Mouse (Mus musculus) thymus, postnatal 25 days (tissue): ENCODE results near the gene Arfgef2.

ENCODE experiments used
- DNase-seq: peaks from one replicate; pipeline ENCODE4 v3.0.0; 2022

The Arfgef2 gene

DNA sequence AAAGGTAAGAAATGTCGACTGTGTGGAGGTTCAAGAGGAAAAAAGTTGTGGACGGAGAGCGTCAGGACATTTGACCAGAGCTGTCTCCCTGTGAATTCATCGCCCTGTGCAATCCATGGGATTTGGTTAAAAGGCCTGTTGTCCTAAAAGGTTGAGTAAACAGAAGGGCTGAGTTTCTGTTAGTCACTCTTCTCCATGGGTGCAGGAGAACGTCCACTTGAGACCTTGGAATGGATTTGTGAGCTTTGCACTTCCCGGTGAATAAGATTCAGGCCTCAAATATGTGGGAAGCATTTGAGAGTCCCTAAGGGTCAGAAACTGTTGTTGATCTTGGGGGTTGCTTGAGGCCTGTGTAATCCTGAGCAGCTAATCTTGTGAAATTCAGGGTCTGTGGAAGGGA lies 1.4 kb downstream of the Arfgef2 start:
- DNase-seq: no peak

DNA sequence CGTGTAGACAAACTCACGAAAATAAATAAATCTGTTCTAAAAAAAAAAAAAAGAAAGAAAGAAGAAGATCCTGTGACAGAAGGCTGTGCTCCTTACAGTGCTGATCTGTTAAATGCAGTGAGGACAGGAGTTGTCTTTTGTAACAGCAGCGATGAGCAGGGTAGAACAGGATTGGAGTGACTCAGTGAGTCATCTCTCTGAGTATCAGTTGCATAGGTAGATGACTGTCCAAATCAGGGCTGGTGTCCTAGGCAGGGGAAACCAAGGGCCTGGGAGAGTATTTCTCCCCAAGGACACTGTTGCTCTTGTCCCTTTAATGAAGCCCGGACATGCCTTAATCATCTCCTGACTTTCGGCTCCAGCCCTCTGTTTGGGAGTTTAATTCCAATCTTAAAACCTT lies 4.1 kb downstream of the Arfgef2 start:
- no peak for DNase-seq

DNA sequence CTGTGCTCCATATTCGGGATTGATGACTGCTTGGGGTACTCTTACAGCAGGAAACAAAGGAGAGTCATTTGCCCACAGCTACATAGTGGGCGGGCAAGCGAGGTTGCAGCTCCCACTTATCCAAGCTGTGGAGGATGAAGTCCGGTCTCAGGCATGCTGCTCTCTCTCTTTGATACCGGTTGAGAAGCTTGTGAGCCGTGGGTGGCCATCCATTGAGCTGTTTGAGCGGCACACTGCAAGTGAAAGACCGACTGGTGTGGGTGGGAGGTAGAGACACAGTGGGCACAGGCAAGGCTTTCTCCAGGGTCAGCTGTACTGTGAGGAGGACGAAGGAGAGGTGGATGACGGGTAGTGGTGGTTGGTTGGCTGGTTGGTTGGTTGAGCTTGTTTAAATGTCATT lies 5.4 kb downstream of the Arfgef2 start:
- no peak for DNase-seq

DNA sequence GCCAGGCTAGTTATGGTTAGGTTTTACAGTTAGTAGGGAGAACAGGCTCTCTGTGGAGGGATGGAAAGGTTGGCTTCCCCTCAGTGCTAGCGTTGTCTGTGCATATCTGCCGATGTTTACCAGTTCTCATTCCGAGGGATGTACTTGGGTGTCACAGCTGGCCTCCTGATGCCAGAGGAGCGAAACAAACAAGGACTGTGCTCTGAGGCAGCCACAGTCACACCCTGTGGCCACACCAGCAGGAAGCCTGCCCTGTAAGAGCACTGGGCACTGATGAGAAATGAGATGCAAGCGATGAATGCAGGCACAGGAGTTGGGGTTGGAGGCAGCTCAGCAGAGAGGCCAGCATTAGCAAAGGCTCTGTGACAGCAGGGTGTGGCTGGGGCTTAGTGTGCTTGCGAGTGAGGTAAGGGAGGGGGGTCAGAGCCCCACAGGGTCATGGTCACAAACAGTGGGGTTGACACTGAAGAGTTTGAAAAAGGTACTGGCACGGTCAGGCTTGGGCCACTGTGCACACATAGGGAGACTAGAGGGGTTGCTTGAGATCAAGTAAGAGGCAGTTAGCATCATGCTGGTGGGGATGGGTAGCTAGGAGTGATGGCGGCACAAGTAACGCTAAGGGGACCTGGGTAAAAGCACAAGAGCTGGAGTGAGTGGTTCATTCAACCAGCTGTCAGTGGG lies 13.2 kb downstream of the Arfgef2 start:
- DNase-seq: no peak

DNA sequence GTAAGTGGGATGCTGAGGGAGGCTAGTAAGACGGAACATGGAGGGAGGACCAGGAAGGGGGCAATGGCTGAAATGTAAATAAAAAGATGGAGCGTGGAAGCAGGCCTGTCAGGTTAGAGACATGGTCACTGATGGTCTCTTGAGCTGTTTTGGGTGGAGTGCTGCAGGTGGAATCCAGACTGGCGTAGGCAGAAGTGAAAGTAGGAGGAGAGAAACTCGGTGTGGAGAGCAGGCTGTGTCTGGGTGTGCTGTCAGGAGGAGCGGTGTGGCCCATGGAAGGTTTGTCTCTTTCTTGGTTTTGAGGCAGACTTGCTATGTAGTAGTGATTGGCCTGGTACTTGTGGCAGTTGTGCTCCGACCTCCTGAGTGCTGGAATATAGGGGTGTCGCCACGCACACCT lies 14.5 kb downstream of the Arfgef2 start:
- no peak for DNase-seq

DNA sequence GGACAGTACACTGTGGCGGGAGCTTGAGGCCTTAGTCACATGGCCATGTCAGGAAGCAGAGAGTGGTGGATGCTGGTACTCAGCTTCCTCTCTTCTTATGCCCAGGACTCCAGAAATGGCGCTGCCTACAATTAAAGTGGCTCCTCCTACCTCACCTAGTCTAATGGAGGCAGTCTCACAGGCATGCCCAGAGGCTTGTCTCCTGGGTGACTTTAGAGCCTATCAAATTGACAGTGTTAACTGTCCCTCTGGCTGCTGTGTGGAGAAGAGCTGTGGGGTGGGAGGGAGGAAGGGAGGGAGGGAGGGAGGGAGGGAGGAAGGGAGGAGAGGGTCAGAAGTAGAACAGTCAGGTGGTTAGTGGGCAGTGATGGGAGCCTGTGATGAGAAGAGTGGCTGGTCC lies 15.5 kb downstream of the Arfgef2 start:
- no peak for DNase-seq

DNA sequence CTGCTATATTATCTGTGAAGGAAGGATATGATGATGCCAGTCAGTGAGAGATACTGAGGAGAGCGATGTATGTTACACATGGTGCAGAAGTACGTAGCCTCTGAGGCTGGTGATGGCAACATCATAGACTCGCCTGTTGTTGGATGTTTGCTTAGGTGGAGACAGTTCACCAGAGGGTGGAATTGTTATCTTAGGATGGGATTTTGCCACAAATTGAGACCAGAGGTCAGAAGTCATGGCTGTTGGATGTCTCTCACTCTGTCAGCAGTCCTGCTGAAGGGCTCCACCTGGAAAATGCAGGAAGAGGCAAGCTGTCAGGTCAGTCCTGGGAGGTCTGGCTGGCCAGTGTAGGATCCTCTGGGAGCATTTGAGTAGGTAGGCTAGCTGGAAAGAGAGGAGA lies 16.0 kb downstream of the Arfgef2 start:
- DNase-seq: no peak

DNA sequence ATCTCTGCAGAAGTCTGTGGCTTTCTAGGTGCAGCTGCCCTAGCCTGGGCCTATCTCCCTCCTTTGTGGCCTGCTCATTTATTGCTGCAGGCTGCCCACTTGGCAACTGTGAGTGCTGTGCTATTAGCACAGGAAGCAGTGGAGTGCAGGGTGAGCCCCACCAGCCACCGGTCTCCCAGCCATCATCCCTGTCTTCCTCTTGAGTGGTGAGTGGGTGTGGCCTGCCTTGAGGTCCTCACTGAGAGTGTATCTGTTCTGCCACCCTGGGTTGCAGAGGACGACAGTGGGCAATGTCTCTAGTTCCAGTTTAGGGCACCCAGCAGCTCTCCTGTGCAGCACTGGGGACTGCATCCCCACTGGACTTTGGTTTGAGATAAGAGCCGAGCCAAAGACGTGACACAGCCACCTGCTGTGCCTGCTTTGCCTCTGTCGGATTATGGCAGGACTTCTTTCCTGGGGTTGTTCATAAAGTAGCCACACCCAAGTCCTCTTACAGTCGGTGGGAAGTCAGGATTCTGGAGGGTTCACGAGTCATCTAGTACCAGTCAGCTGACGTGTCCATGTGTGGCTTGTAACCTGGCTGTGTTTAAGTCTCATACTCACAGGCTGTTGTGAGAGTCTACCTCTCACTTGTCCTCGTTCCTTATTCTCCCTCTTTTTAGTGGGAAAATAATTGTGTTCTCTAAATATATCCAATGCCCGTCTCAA lies 16.9 kb downstream of the Arfgef2 start:
- no peak for DNase-seq

DNA sequence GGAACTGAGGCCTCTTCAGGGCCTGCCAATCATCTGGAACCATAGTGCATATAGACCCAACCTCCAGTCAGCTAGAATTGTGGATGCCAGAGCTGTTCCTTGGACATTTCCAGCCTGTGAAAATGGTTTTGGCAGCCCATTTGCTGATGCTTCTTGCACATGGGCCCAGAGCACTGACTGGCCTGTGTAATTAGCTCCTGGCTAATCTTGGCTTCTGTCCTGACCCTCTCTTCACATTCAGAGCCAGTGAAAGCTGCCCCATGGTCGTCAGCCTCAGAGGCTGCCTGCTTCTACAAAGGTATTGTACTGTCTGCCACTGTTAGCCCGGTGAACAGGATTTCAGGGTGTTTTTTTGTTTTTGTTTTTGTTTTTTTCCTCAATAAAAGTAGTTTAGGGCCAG lies 17.5 kb downstream of the Arfgef2 start:
- DNase-seq: no peak

DNA sequence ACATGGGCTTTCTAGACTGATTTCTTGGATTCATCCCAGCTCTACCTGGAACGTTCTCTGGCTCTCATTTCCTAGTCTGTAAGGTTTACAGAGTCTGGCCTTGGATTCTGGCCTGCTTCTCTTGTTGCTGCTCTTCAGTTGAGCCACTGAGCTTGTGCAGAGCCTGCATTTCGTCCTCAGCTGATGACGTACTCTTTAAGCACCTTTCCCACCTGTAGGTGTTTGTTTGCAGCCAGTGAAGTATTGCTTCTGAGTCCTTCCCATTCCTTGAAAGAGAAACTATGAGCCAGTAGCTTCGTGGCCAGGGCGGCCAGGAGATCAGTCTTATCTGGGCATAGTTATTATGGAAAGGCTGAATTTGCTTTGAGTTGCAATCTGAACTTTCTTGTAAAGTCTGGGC lies 19.0 kb downstream of the Arfgef2 start:
- no peak for DNase-seq

DNA sequence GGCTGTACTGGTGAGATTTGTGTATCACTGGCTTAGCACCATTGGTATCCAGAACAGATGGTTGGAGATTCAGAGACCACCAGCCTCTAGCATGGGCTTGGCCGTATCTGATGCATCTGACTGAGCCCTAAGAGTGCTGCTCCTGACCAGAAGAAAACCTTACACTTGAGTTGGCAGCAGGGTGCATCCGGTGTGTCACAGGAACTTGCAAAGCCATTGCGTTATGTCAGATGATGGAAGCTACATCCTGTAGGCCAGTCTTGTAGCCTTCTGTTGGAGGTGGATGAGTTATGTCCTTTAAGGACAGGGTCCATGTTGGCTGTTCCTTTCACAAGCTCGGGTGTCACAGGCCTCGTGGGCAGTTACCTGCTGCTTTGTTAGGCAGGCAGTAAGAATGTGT lies 19.6 kb downstream of the Arfgef2 start:
- DNase-seq: no peak

DNA sequence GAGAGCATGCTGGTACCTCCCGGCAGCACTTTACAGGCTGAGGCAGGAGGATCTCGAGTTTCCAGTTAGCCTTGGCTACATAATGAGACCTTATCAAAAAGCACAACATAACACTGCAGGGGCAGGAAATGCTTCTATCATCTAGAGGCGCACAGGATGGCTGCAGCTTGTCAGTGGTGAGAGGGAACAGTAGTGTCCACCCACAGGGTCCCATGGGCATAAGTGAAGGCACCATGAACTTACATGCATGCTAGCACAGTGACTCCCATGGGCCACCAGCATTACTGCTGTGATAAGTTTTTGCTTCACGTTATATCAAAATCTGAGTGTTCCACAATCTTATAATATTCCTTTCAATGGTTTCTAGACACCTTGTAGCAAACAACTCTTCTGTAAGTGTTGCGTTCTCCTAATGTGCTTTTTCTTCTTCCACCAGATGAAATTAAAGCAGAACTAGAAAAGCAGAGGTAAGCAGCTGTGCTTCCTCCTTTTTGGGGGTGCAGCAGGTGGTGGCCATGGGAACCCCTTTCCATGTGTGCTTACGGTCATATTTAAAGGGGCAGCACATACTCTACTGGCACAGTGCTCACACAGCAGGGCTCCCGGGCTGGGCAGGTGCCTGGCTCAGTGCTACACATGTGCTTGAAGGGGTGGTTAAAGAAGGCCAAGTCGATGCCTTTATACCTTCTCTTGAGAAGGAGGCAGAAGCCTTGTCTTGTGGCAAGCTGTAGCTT lies 21.3 kb downstream of the Arfgef2 start:
- DNase-seq: no peak

DNA sequence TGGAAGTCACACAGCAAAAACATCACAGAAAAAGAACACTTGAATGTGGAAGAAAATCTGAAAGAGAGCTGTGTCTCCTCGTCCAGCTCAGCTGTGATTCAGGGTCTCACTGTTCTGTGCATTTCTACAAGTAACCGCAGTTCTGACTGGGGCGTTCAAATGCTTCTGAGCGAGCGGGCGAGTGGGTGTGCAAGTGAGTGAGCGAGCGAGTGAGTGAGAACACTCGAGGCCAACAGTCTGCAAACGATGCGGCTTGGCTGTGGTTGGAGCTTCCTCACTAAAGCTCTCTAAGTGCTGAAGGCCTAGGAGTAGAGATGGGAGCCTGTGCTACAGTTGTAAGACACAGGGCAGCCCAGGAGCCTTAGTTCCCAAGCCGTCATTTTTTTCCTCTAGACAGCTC lies 22.9 kb downstream of the Arfgef2 start:
- no peak for DNase-seq

DNA sequence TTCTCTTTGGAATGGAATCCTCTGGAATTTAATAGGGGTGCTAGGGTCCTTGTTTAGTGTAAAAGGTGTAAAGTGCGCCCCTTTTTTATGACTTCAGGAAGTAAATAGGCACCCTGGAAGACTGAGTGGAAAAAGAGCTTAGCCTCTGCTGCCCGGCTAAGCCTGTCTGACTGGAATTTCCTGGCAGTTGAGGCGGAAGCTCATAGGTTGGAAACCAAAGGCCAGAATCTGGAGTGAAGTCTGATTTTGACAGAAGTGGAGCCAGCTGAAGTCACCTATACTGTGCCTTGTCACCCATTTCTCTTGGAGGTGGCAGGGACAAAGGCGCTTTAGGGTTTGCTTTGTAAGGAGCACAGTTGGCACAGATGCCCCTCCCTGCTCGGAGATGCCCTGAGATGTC lies 25.0 kb downstream of the Arfgef2 start:
- DNase-seq: no peak

DNA sequence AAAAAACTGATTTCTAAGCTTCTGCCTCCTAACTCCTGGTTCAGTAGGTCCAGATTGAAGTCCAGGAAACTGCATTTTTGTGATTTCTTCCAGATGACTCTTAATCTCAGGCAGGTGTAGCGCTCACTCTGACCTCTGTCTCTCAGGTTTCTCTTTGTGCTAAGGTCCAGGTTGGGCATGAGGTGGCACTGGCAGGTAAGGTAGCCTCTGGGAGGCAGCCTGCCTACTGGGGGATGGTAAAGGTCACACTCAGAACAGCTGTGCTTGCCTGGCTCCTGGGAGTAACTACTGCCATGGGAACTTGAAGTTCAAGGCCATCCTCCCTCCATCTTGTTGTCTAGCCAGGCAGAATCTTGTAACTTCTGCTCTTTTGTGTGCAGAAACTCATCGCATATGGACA lies 28.7 kb downstream of the Arfgef2 start:
- DNase-seq: no peak

DNA sequence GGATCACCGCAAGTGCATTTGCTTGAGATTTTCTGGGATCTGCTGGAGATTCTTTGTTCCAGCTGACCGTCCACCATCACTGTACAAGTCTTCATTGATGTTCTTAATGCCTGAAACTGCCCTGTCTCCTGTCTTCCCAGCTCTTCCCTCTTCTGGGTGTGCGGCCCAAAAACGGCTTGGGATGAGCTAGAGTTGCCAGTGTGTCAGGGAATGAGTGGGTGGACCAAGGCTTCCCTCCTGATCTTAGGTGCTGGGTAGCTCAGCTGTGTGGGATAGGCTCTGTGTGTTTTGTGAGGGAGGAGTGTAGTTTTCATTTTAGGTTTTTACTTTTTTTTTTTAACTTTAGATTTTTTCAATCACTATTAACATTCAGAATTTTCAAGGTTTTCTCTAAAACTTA lies 29.4 kb downstream of the Arfgef2 start:
- no peak for DNase-seq

DNA sequence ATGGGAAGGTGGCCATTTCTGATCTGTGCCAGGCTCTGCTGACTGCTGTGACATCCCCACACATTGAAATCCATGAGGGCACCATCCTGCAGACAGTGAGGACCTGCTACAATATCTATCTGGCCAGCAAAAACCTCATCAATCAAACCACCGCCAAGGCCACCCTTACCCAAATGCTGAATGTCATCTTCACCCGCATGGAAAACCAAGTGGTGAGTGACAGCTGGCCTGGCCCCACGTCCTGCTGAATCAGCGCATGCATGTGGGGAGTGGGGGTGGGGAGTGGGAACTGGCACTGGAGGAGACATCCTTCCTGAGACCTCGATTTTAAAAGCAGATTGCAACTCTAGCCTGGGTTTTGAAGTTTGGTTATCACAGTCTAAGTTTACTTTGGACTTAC lies 30.2 kb downstream of the Arfgef2 start:
- no peak for DNase-seq

DNA sequence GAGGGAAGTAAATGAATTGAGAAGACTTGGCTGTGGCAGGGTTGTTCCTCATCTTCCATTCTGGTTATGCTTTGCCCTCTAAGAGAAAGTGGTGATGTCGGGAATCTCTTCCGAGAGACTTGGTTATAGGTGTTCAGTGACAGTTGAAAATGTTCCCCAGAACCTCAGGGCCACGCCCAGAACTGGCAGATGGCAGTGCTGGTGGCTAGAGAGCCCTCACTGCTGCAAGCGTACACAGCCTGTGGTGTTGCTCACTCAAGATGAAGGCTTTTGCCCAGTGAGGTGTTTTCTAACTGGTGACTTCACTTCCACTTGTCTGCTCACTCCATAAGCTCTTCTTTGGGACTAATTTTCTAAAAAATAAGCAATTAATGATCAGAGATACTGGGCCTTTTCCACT lies 36.4 kb downstream of the Arfgef2 start:
- DNase-seq: no peak

DNA sequence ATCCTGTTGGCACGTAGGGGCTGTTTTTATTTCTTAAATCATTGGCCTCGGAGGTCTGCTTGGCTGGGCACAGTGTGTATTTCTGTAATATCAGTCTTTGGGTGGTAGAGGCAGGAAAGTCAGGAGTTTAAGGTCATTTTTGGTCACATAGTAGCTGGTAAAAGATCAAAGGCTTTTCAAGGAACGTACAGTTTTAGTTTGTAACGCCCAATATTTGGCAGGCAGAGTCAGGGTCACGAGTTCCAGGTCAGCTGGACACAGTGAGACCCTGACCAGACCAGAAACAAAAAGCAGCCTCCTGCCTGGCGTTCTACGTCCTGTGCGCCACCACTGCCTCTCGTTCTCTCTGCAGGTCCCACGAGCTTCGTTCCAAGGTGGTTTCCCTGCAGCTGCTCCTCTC lies 45.3 kb downstream of the Arfgef2 start:
- DNase-seq: no peak

DNA sequence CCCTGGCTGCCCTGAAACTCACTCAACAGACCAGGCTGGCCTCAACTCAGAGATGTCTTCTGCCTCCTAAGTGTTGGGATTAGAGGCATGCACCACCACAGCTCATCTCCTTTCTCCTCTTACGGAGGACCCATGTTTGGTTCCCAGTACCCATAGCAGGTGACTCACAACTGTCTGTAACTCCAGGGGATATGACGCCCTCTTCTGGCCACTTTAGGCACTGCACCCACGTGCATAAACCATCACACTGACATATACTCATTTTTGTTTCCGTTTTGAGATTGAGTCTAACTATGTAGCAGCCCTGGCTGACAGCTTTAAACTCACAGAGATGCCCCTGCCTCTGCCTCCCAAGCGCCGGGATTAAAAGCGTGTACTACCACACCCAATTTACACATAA lies 46.9 kb downstream of the Arfgef2 start:
- no peak for DNase-seq

DNA sequence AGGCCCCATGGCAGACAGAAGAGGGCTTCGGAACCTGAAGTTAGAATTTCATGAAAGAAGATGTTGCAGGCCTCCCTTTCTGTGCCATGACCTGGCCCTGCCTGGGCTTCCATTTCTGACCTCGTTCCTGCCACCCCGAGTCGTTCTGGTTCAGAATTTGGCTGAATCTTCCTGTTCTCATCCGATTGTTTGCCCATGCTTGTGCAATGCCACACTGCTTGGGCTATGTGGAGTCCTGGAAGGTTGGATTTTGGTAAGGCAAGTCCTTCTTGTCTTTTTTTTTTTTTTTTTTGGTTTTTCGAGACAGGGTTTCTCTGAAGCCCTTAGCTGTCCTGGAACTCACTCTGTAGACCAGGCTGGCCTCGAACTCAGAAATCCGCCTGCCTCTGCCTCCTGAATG lies 50.4 kb downstream of the Arfgef2 start:
- no peak for DNase-seq

DNA sequence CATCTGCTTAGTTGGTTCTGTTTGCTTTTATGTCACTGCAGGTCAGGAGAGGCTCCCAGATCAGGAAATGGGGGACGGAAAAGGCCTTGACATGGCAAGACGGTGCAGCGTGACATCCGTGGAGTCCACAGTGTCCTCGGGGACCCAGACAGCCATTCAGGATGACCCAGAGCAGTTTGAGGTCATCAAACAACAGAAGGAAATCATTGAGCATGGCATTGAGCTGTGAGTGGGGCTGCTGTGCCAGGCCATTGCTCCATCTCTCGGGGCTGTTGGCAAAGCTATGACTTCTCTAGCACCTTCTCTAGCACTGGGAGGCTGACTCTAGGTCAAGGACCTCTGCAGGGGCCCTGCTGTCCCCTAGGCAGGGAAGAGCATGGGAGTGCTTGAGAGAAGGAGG lies 51.0 kb downstream of the Arfgef2 start:
- no peak for DNase-seq

DNA sequence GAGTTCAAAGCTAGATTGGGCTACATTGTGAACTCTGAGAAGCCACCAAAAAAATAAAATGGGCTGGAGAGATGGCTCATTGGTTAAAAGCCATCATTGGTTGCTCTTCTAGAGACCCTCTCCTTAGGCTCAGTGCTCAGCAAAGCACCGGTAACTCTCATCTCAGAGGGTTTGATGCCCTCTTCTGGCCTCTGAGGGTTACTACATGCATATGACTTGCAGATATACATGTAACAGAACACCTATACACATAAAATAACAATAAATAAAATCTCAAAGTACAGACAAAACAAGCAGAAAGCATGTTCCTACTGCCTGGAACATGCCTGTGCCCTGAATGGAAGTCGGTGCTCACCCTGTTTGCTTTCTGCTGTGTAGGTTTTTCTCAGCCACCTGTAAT lies 51.7 kb downstream of the Arfgef2 start:
- DNase-seq: peak; percentile 21

DNA sequence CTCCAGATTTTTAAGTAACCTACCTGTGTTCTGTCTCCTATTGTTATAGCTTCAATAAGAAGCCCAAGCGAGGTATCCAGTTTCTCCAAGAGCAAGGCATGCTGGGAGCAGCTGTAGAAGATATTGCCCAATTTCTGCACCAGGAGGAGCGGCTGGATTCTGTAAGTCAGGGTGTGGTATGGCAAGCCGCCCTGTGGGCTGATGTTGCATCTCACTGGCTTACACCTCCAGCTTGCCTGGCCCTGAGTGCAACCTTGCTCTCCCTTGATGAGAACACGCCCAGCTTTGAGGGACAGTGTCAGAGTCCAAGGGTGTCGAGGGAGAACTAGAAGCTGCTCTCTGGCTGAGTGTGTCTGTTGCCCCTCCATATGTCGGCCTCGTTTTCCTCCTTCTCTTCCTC lies 53.8 kb downstream of the Arfgef2 start:
- no peak for DNase-seq
